Mouse (Mus musculus): Measurements from ENCODE around the gene Pik3cd.

DNA sequence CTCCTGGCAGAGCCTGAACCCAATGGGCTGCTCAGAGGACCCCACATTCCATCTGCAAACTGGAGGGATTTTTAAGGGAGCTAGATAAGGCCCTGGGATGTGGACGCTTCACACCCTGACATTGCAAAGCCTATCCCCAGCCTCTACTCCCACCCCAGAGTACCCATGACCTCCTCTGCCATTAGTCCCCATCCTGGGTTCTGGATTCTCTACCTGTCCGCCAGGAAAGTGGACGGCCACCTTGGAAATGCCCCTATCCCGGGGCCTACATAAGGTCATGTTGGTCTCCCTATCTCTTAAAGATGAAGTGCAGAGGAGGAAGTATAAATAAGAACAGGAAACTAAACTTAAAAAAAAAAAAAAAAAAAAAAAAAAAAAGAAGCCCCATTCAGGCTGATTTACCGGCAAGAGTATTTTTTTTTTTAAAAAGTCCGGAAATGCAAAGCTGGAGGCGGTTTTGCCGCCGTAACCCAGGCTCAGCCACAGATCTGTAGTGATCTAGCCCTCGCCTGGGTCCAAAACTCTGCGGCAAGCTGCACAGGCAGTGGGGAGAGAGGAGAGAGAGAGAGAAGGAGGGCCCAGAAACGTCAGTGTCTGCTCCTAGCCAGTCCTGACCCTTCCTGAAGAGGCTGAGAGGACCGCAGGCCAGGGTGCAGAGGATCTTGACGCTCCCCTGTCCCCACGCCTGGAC lies 4.7 kb downstream of the Pik3cd start:
- TF ChIP-seq CTCF (IDR thresholded peaks at IDR 0.05; ENCODE audit: control insufficient read depth, insufficient read depth, low read length) (no peak), POLR2A (IDR thresholded peaks at IDR 0.05; ENCODE audit: borderline replicate concordance, control insufficient read depth, low read depth, low read length) (no peak)
